Mouse (Mus musculus): Measurements from ENCODE around the gene Zfp945. TPM values are rescaled to one million over a fixed set of nuclear protein-coding genes. Genes with fewer than 3 reads are reported as not detected.

Gene Zfp945
- polyA plus RNA-seq, 1 experiment from 2014 or later: 23.7 TPM

Other genes with a start within 250 kb of the Zfp945 start
- not detected in 2 replicates for gene Vmn2r113, start 75.8 kb upstream of the Zfp945 start, polyA plus RNA-seq (2015; fragmentation: Nextera tagmentation; extraction: Ambion mirVana)
- gene Vmn2r-ps130, start 194.0 kb upstream of the Zfp945 start, polyA plus RNA-seq (2015; fragmentation: Nextera tagmentation; extraction: Ambion mirVana): not detected in 2 replicates